Mouse (Mus musculus) spleen, postnatal 14 days (tissue): ENCODE data around the gene Pacsin3.

ENCODE experiments used
- DNase-seq, 2 experiments: peaks; one replicate each; pipeline ENCODE4 v3.0.0; 2021 to 2022; ENCODE audit warnings: low spot score in 2 of 2

The Pacsin3 gene

GRCm38 (mm10) chr2:91302845-91303244, 47.1 kb downstream of the Pacsin3 start:
- DNase-seq, result no peak

DNA sequence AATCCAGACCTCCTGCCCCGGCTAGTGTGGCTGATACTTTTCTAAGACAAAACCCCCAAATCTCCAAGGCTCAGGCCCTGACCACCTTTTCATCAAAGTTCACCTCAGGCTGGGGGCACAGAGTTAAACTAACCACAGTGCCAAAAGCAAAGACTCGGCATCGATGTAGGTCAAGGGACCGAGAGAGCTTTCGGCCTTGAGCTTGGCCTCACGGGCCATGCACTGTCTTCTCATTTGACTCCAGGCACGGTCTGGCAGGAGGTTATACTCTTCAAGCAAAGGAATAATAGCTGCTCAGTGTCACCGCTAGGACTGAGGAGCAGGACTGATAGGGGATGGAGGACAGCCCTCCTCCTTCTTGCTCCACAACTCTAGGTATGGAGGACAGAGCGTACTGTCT, 50.2 kb downstream of the Pacsin3 start:
- no peak for DNase-seq

DNA sequence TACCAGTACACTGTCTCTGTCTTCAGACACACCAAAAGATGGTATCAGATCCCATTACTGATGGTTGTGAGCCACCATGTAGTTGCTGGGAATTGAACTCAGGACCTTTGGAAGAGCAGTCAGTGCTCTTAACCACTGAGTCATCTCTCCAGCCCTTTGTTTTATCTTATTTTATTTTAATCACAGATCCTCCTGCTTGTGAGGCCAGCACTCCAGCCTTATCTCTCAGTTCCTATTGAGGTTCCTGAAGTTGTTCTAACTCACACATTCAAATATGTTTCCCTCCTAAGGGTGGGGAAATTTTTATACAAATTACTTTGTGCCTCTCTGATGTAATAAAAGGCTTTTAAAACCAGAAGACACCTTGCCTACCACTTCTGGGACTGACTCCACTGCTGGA, 50.8 kb downstream of the Pacsin3 start:
- no peak for DNase-seq

GRCm38 (mm10) chr2:91308680-91309079, 52.9 kb downstream of the Pacsin3 start:
- DNase-seq, result no peak

DNA sequence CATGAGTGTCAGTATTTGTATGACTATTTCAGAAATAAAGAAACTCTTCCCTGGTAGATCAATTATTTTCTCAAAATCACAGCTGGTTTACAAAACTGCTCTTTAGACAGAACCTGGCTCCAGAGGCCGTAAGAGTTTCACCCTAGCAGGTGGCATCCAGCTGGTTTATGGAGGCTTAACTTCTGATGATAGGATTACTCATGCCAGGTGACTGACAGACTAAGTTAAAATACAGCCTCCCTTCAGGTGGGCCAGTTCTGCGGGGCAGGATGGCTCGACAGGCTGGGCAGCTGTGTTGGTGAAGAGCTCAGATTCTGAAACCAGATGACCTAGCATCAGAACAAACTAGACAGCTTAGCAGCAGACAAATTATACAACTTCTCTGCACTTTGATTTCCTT, 53.8 kb downstream of the Pacsin3 start:
- DNase-seq, result no peak

GRCm38 (mm10) chr2:91312578-91313311, 57.0 kb downstream of the Pacsin3 start:
- no peak for DNase-seq

DNA sequence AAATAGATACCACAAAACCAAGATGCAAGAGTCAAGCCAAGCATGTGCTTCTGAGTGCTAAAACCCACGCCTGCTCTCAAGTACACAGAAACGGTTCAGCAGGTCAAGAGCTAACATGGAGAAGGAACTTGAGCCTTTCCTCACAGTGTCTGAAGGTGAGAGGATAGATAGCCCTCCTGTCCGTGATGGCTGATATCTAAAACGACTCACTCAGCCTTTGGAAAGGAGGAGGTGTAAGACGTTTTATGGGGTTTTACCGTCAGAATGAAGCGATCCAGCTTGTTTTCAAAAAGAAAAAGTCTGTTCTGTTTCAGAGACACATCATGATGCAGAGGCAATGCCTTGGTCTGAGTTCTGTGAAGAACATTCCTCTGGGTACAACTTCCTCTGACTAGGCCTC, 58.4 kb downstream of the Pacsin3 start:
- DNase-seq, result no peak
